Mouse (Mus musculus): ENCODE measurements at regions not wholly inside any gene's neighbourhood (a gene's known extent, or its start where the extent isn't known, plus 50 kb on each side); places are given as distances from the start of the nearest gene placed in this dataset.

- no peaks in the 10 kb centered on the region for H3K4me1 ChIP-seq (replicated peaks; ENCODE audit: control insufficient read depth, insufficient read depth, low read length)
- no peak overlapping the region for H3K4me3 ChIP-seq (replicated peaks; ENCODE audit: low read length)
- H3K9me3 ChIP-seq (ENCODE audit: control insufficient read depth, low read length), result peaks cover 3% of the 10 kb centered on the region; the same call in 1 of the 2 replicates
- no peaks in the 10 kb centered on the region for H3K27me3 ChIP-seq (replicated peaks; ENCODE audit: control insufficient read depth, insufficient read depth, low read length)
- no peak for ATAC-seq
- H3K4me2 ChIP-seq (ENCODE audit: low read length), result no peak overlapping the region
- H3K27ac ChIP-seq (ENCODE audit: low read length), result no peak overlapping the region
- no peak overlapping the region for H3K9ac ChIP-seq (replicated peaks; ENCODE audit: low read depth, low read length)
- 81% methylated on average over 1 of the region's 1 CpGs for WGBS
- no peaks in the 10 kb centered on the region for H3K36me3 ChIP-seq (ENCODE audit: control insufficient read depth, insufficient read depth)
These were observed 91.8 kb downstream of the Slc16a9 start for GRCm38 (mm10) chr10:70336741-70337140.

- WGBS, result 74% methylated on average over 5 of the region's 5 CpGs
These were observed 80.9 kb upstream of the Fam13c start for GRCm38 (mm10) chr10:70359421-70359820.

GRCm38 (mm10) chr10:70359834-70360233 lies 80.4 kb upstream of the Fam13c start:
- no peak overlapping the region for H3K4me3 ChIP-seq (replicated peaks; ENCODE audit: low read length)
- WGBS, result 66% methylated on average over 7 of the region's 7 CpGs
- no peaks in the 10 kb centered on the region for H3K9me3 ChIP-seq (ENCODE audit: control insufficient read depth, low read length)
- no peaks in the 10 kb centered on the region for H3K36me3 ChIP-seq (ENCODE audit: control insufficient read depth, insufficient read depth)
- no peaks in the 10 kb centered on the region for H3K4me1 ChIP-seq (replicated peaks; ENCODE audit: control insufficient read depth, insufficient read depth, low read length)
- ATAC-seq, result no peak
- no peak overlapping the region for H3K4me2 ChIP-seq (ENCODE audit: low read length)
- no peaks in the 10 kb centered on the region for H3K27me3 ChIP-seq (replicated peaks; ENCODE audit: control insufficient read depth, insufficient read depth, low read length)
- no peak overlapping the region for H3K9ac ChIP-seq (replicated peaks; ENCODE audit: low read depth, low read length)
- no peak overlapping the region for H3K27ac ChIP-seq (ENCODE audit: low read length)

More at GRCm38 (mm10) chr10:70359421-70359820, 80.9 kb upstream of the Fam13c start:
- Histone ChIP-seq H3K4me1 (replicated peaks; ENCODE audit: control insufficient read depth, insufficient read depth, low read length) (no peaks in the 10 kb centered on the region), H3K27ac (ENCODE audit: low read length) (no peak overlapping the region), H3K36me3 (ENCODE audit: control insufficient read depth, insufficient read depth) (no peaks in the 10 kb centered on the region), H3K27me3 (replicated peaks; ENCODE audit: control insufficient read depth, insufficient read depth, low read length) (no peaks in the 10 kb centered on the region), H3K4me2 (ENCODE audit: low read length) (no peak overlapping the region), H3K4me3 (replicated peaks; ENCODE audit: low read length) (no peak overlapping the region), H3K9me3 (ENCODE audit: control insufficient read depth, low read length) (no peaks in the 10 kb centered on the region), H3K9ac (replicated peaks; ENCODE audit: low read depth, low read length) (no peak overlapping the region)
- no peak for ATAC-seq

GRCm38 (mm10) chr10:70363054-70363453 lies 77.2 kb upstream of the Fam13c start:
- Histone ChIP-seq H3K4me2 (ENCODE audit: low read length) (no peak overlapping the region), H3K9ac (replicated peaks; ENCODE audit: low read depth, low read length) (no peak overlapping the region)
- ATAC-seq, result no peak

GRCm38 (mm10) chr10:70364218-70364975 lies 75.9 kb upstream of the Fam13c start:
- Histone ChIP-seq H3K4me2 (ENCODE audit: low read length) (no peak overlapping the region), H3K4me1 (replicated peaks; ENCODE audit: control insufficient read depth, insufficient read depth, low read length) (no peaks in the 10 kb centered on the region), H3K9ac (replicated peaks; ENCODE audit: low read depth, low read length) (no peak overlapping the region), H3K27me3 (replicated peaks; ENCODE audit: control insufficient read depth, insufficient read depth, low read length) (no peaks in the 10 kb centered on the region), H3K4me3 (replicated peaks; ENCODE audit: low read length) (no peak overlapping the region), H3K27ac (ENCODE audit: low read length) (no peak overlapping the region), H3K9me3 (ENCODE audit: control insufficient read depth, low read length) (no peaks in the 10 kb centered on the region), H3K36me3 (ENCODE audit: control insufficient read depth, insufficient read depth) (no peaks in the 10 kb centered on the region)
- ATAC-seq, result no peak
- WGBS, result 68% methylated on average over 14 of the region's 14 CpGs

More at GRCm38 (mm10) chr10:70363054-70363453, 77.2 kb upstream of the Fam13c start:
- 75% methylated on average over 4 of the region's 4 CpGs for WGBS
- Histone ChIP-seq H3K36me3 (ENCODE audit: control insufficient read depth, insufficient read depth) (no peaks in the 10 kb centered on the region), H3K9me3 (ENCODE audit: control insufficient read depth, low read length) (no peaks in the 10 kb centered on the region), H3K4me3 (replicated peaks; ENCODE audit: low read length) (no peak overlapping the region), H3K27me3 (replicated peaks; ENCODE audit: control insufficient read depth, insufficient read depth, low read length) (no peaks in the 10 kb centered on the region), H3K27ac (ENCODE audit: low read length) (no peak overlapping the region), H3K4me1 (replicated peaks; ENCODE audit: control insufficient read depth, insufficient read depth, low read length) (no peaks in the 10 kb centered on the region)

- H3K4me2 ChIP-seq (ENCODE audit: low read length), result no peak overlapping the region
- no peak overlapping the region for H3K9ac ChIP-seq (replicated peaks; ENCODE audit: low read depth, low read length)
- no peak overlapping the region for H3K4me3 ChIP-seq (replicated peaks; ENCODE audit: low read length)
- no peaks in the 10 kb centered on the region for H3K4me1 ChIP-seq (replicated peaks; ENCODE audit: control insufficient read depth, insufficient read depth, low read length)
- H3K27me3 ChIP-seq (replicated peaks; ENCODE audit: control insufficient read depth, insufficient read depth, low read length), result no peaks in the 10 kb centered on the region
- no peaks in the 10 kb centered on the region for H3K36me3 ChIP-seq (ENCODE audit: control insufficient read depth, insufficient read depth)
- H3K27ac ChIP-seq (ENCODE audit: low read length), result no peak overlapping the region
- H3K9me3 ChIP-seq (ENCODE audit: control insufficient read depth, low read length), result no peaks in the 10 kb centered on the region
- ATAC-seq, result no peak
- WGBS, result 90% methylated on average over 9 of the region's 9 CpGs
These were observed 75.3 kb upstream of the Fam13c start for GRCm38 (mm10) chr10:70364976-70365345.

GRCm38 (mm10) chr10:70365504-70365903 lies 74.8 kb upstream of the Fam13c start:
- no peak for ATAC-seq
- 92% methylated on average over 9 of the region's 9 CpGs for WGBS
- H3K4me2 ChIP-seq (ENCODE audit: low read length), result no peak overlapping the region
- no peaks in the 10 kb centered on the region for H3K36me3 ChIP-seq (ENCODE audit: control insufficient read depth, insufficient read depth)
- no peak overlapping the region for H3K4me3 ChIP-seq (replicated peaks; ENCODE audit: low read length)
- H3K9me3 ChIP-seq (ENCODE audit: control insufficient read depth, low read length), result no peaks in the 10 kb centered on the region
- H3K27me3 ChIP-seq (replicated peaks; ENCODE audit: control insufficient read depth, insufficient read depth, low read length), result no peaks in the 10 kb centered on the region
- no peak overlapping the region for H3K27ac ChIP-seq (ENCODE audit: low read length)
- no peaks in the 10 kb centered on the region for H3K4me1 ChIP-seq (replicated peaks; ENCODE audit: control insufficient read depth, insufficient read depth, low read length)
- no peak overlapping the region for H3K9ac ChIP-seq (replicated peaks; ENCODE audit: low read depth, low read length)

GRCm38 (mm10) chr10:70367866-70368265 lies 72.4 kb upstream of the Fam13c start:
- H3K9ac ChIP-seq (replicated peaks; ENCODE audit: low read depth, low read length), result no peak overlapping the region
- H3K36me3 ChIP-seq (ENCODE audit: control insufficient read depth, insufficient read depth), result no peaks in the 10 kb centered on the region
- WGBS, result 74% methylated on average over 11 of the region's 11 CpGs
- no peaks in the 10 kb centered on the region for H3K9me3 ChIP-seq (ENCODE audit: control insufficient read depth, low read length)
- 0 out of 2 replicates have a peak, but pooled peaks cover 3% of the 10 kb centered on the region for H3K4me1 ChIP-seq (replicated peaks; ENCODE audit: control insufficient read depth, insufficient read depth, low read length)
- H3K4me3 ChIP-seq (replicated peaks; ENCODE audit: low read length), result no peak overlapping the region
- H3K27ac ChIP-seq (ENCODE audit: low read length), result no peak overlapping the region
- no peaks in the 10 kb centered on the region for H3K27me3 ChIP-seq (replicated peaks; ENCODE audit: control insufficient read depth, insufficient read depth, low read length)
- ATAC-seq, result no peak
- H3K4me2 ChIP-seq (ENCODE audit: low read length), result no peak overlapping the region

- H3K4me1 ChIP-seq (replicated peaks; ENCODE audit: control insufficient read depth, insufficient read depth, low read length), result 0 out of 2 replicates have a peak, but pooled peaks cover 3% of the 10 kb centered on the region
- no peak overlapping the region for H3K4me3 ChIP-seq (replicated peaks; ENCODE audit: low read length)
- peak; percentile 75 for ATAC-seq
- 14% methylated on average over 7 of the region's 7 CpGs for WGBS
- no peak overlapping the region for H3K4me2 ChIP-seq (ENCODE audit: low read length)
- H3K9ac ChIP-seq (replicated peaks; ENCODE audit: low read depth, low read length), result no peak overlapping the region
- H3K27me3 ChIP-seq (replicated peaks; ENCODE audit: control insufficient read depth, insufficient read depth, low read length), result no peaks in the 10 kb centered on the region
- H3K9me3 ChIP-seq (ENCODE audit: control insufficient read depth, low read length), result no peaks in the 10 kb centered on the region
- no peaks in the 10 kb centered on the region for H3K36me3 ChIP-seq (ENCODE audit: control insufficient read depth, insufficient read depth)
- no peak overlapping the region for H3K27ac ChIP-seq (ENCODE audit: low read length)
These were observed 71.6 kb upstream of the Fam13c start for GRCm38 (mm10) chr10:70368685-70369084.

Data from forebrain, embryonic 16.5 days (tissue).